Mouse (Mus musculus) olfactory bulb, adult 2 months (tissue): ENCODE results near the gene Ppp1r3e. TPM values are rescaled to one million over a fixed set of nuclear protein-coding genes. Genes with fewer than 3 reads are reported as not detected.

ENCODE experiments used
- H3K27ac ChIP-seq: fragments of 200-500 bp; 2 replicates; pipeline ENCODE4 v1.5.1; 2012; ENCODE audit warnings: low read depth, low read length; ENCODE audit not compliant: insufficient read depth
- H3K4me1 ChIP-seq: fragments of 200-500 bp; 2 replicates; pipeline ENCODE4 v1.6.1; 2012; ENCODE audit warnings: low read length; ENCODE audit not compliant: control insufficient read depth, insufficient read depth
- H3K4me3 ChIP-seq: fragments of 200-500 bp; 2 replicates; pipeline ENCODE4 v1.5.1; 2012; ENCODE audit warnings: mild to moderate bottlenecking, low read depth, low read length, moderate library complexity; ENCODE audit not compliant: insufficient read depth
- CTCF ChIP-seq: fragments of 200-500 bp; IDR thresholded peaks from 2 replicates; pipeline ENCODE4 v1.5.1; 2012; ENCODE audit warnings: low read depth, mild to moderate bottlenecking, low read length, moderate library complexity; ENCODE audit not compliant: insufficient read depth
- POLR2A ChIP-seq: fragments of 200-500 bp; IDR thresholded peaks from 2 replicates; pipeline ENCODE4 v1.6.1; 2012; ENCODE audit warnings: mild to moderate bottlenecking, low read depth, low read length, moderate library complexity; ENCODE audit not compliant: insufficient read depth
- WGBS: fragments of 180-500 bp; shearing (Covaris S2); methylation state at CpG from one replicate; pipeline ENCODE4 v1.1.7; 2018; 5-methylcytosine and 5-hydroxymethylcytosine counted together
- polyA plus RNA-seq: library from polyadenylated mRNA; stranded (reverse); fragments of >200 nt; gene quantifications from 2 replicates; pipeline ENCODE4 v1.2.4, GENCODE M21; 2012; ENCODE audit warnings: low replicate concordance; ENCODE audit not compliant: missing spikeins, insufficient read depth, insufficient read length

The Ppp1r3e gene
- polyA plus RNA-seq, result not detected in 2 replicates

DNA sequence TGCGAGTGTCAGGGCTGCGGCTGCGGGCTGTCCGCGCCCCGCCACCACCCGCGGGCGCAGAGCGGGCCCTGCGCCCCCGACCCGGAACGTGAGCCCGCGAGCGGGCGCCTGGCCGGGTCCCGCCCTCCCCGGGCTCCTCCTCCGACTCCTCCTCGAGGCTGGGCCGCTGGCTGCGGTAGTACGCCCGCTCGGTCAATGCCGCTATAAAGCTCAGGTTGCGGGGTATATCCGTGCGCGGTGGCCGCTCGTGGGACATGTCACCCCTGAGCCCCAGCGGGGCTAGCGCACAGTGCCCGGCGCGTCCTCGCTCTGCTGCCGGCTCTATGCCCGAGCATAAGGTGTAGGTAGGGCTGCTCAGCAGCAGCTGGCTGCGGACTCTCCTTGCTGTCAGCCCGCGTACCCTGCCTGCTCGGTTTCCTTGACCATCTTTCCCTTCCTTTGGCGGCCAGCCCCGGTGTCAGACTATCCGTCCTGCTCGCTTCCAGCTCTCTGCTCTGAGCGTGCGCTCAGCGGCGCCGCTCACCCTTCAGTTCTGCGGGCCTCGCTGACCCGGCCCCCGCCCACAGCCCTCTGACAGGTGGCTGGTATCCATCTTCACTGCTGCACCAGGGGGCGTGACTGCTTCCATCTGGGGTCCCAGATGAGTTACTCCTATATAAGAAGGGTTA lies at the start of gene Ppp1r3e:
Ppp1r3e (minus strand) TSS at position 503 of the 668 bp plus-strand sequence.
- H3K4me1 ChIP-seq, result peaks cover 3% of the 10 kb centered on the region; the same call in 1 of the 2 replicates
- peak within 1 kb of the TSS; percentile 88 for H3K27ac ChIP-seq
- under 1% methylated on average over 61 of the region's 61 CpGs for WGBS
- H3K4me3 ChIP-seq, result peak within 1 kb of the TSS; percentile 81
- no peak for TF ChIP-seq CTCF
- no peak; the same call in 1 of the 2 replicates for TF ChIP-seq POLR2A

DNA sequence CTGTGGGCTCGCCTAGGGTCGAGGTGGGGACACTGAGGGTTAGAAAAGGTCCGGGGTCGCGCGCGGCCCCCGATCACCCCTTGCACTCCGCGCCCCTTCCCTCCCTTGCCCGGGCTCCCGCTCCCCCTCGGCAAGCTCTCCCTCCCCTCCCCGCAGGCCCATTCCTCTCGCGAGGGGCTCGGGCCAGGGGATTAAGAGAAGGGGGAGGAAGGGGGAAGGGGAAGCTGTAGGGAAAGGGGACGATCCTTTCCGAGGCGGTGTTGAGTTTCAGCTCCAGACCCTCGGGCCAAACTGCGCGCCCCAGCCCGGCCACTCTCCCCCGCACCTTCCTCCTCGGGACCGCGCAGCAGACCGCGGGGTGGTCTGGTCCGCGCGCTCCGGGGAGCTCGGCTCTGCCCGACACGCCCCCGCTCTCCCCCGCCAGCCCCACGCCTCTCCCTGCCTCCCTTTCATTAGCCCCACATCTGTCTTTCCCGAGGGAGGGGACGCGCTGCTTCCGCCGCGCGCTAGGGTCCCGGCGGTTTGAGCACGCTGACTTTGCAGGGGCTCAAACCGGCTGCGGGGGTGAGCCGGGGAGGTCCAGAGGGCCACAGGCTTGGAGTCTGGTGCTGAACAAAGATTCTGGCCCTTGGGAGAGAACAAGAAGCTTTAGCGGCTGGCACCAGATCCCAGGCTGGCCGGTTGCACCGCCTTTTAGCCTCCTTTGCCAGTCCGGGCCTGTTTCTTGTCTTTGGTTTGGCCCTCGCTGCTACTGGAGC lies 49.2 kb upstream of the Ppp1r3e start:
- WGBS, result 2% methylated on average over 51 of the region's 58 CpGs
- peak overlapping the region; percentile 67; the same call in 1 of the 2 replicates for H3K27ac ChIP-seq
- TF ChIP-seq POLR2A (0 out of 2 replicates have a peak, but pooled peaks have one; percentile 20), CTCF (no peak)

DNA sequence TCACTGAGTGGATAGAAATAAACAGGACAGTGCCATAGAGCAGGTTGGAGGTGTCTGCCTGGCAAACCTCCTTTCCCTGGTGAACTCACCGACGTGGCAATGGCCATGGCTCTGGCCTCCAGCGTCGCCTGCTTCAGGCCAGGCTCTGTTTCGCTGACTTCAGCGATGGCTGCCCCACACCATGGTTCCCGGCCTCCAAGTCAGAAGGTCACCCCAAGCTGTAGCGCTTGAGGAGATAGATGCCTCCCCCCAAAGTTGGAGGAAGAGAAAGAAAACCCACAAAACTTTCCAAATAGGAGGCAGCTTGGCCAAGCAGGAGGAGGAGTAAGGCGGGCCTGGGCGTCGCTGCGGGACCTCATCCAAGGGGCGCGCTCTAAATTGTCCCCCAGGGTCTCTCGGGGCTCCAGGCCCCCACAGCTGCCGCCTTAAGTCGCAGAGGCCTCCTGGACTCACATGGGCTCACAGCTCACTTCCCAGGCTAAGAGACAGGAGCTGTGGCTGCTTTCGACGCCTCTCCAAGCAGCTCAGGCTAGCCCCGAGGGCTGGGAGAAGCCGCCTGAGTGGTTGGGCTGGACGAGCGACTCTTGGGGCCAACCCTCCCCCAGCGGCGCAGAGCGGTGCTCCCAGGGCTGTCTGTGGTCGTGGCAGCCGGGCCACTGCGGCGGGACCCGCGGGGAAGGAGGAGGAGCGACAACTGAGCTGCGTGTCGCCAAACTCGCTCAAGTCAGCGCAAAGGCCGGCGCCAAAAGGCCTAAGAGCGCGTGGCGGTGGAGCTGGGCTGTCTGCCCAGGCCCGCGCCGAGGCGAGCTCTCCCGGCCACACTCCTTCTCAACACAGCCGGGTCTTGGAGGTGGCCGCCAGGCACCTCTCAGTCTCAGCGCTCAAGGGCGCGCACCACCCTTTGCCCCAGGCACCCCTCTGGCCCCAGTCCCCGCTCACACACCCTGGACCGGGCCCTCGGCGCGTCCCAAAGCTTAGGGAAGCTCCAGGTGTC lies 48.3 kb upstream of the Ppp1r3e start, which contains the start of gene Efs:
Efs (minus strand) TSS at position 778 of the 994 bp plus-strand sequence.
- 14% methylated on average over 57 of the region's 57 CpGs for WGBS
- TF ChIP-seq CTCF (no peak), POLR2A (no peak)
- Histone ChIP-seq H3K4me1 (peaks cover 45% of the 10 kb centered on the region), H3K4me3 (peak within 1 kb of the TSS; percentile 52), H3K27ac (peak within 1 kb of the TSS; percentile 67)

More for the DNA sequence above, 49.2 kb upstream of the Ppp1r3e start:
- peak overlapping the region; percentile 52 for H3K4me3 ChIP-seq
- peaks cover 45% of the 10 kb centered on the region for H3K4me1 ChIP-seq

DNA sequence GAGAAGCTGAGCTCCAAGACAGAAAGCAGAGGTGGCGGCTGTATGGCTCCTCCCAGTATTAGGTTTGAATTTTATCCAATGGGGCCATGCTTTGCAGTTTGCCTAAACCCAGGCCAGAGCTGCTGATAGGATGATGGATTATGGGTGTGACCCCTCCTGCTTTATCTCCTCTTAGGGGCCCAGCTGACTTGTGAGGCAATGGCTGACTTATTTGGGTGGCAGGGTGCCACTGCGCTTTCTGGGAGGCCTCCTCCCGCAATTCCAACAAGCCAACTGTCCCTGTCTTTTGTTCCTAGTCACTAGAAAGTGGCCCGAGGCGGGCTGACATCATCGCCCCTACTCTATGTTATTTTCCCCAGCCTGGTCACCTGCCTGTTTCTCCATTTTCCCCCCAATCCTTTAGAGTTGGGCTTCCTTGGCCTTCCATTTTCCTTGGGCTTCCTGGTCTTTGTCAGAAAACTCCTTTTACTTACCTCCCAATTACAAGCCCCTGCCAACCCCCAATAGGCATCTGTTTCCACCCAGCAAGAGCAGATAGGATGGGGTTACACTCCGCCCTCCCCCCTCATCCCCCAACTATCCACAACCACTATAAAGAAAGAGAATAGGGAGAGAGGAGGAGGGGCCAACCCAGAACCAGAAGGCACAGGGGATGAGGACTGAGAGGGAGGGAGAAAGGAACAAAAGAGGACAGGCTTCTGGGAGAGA lies 47.4 kb upstream of the Ppp1r3e start:
- Histone ChIP-seq H3K27ac (0 out of 2 replicates have a peak overlapping the region, but pooled peaks have one; percentile 67), H3K4me3 (peak overlapping the region; percentile 52), H3K4me1 (peaks cover 40% of the 10 kb centered on the region)
- 50% methylated on average over 7 of the region's 7 CpGs for WGBS
- TF ChIP-seq CTCF (no peak), POLR2A (no peak)

GRCm38 (mm10) chr14:54920076-54920685 lies 42.8 kb upstream of the Ppp1r3e start:
- no peak overlapping the region for H3K27ac ChIP-seq
- peaks cover 12% of the 10 kb centered on the region for H3K4me1 ChIP-seq
- no peak overlapping the region for H3K4me3 ChIP-seq
- 86% methylated on average over 16 of the region's 16 CpGs for WGBS
- no peak for TF ChIP-seq CTCF
- TF ChIP-seq POLR2A, result no peak

DNA sequence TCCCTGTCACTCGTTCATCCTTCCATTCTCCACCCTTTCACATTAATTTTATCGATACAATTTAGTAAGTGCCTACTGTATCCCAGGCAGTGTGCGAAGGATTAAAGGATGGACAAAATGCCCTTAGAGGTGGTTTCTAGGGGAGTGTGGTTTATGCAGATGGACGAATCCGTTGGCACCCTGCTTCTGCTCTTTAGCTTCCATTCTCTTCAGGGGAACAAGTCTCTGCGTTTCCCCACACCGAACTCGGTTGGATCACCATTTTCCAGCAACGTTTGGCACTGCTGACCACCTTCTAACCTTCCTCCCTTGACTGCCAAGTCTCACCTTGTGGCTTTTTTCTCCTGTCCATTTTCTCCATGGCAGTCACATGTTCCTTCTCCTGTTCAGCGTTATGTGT lies 36.0 kb upstream of the Ppp1r3e start:
- Histone ChIP-seq H3K27ac (peak overlapping the region; percentile 97), H3K4me3 (peak overlapping the region; percentile 76), H3K4me1 (peaks cover 25% of the 10 kb centered on the region)
- TF ChIP-seq CTCF (no peak), POLR2A (no peak)
- 12% methylated on average over 10 of the region's 10 CpGs for WGBS

GRCm38 (mm10) chr14:54912886-54913285 lies 35.5 kb upstream of the Ppp1r3e start, which contains the start of gene Slc22a17:
Slc22a17 (minus strand) TSS chr14:54913132.
- peaks cover 29% of the 10 kb centered on the region for H3K4me1 ChIP-seq
- H3K4me3 ChIP-seq, result peak within 1 kb of the TSS; percentile 76
- WGBS, result under 1% methylated on average over 28 of the region's 28 CpGs
- TF ChIP-seq POLR2A (peak; percentile 97), CTCF (no peak)
- peak within 1 kb of the TSS; percentile 97 for H3K27ac ChIP-seq
